Mouse (Mus musculus): Measurements from ENCODE around the gene Zbtb9.
A peak's percentile ranks its signal among the peaks of the same experiment; 100 is the strongest.

The Zbtb9 gene

DNA sequence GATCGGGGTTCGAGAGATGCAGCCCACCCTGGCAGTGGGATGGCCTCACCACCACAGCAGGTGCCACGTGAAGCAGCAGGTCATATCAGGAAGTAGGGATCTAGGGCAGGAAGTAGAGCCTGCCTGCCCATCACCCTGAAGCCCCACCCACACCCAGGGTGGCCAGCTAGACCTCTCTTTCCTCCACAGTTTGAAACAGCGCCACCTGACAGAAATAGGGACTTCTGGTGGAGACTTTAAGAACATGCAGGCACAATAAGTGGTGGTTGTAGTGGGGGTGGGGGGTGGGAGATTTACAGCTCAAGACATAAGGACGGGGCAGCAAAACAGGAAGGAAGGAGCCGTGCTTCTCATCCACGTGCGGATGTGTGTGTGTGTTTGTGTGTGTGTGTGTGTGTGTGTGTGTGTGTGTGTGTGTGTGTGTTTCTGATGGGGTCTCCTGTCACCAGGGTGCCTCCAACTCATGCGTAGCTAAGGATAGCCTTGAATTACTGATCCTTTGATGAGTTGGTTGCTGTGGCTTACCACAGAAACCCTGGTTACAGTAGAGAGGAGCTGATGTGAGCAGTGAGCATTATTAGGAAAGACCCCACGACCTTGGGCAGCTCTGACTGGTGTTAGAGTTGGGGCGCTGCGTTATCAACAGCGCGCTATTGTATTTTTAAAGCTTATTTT is 39.2 kb downstream of the Zbtb9 start:
- peak; percentile 89 for DNase-seq (ENCODE audit: low read depth, low spot score)

DNA sequence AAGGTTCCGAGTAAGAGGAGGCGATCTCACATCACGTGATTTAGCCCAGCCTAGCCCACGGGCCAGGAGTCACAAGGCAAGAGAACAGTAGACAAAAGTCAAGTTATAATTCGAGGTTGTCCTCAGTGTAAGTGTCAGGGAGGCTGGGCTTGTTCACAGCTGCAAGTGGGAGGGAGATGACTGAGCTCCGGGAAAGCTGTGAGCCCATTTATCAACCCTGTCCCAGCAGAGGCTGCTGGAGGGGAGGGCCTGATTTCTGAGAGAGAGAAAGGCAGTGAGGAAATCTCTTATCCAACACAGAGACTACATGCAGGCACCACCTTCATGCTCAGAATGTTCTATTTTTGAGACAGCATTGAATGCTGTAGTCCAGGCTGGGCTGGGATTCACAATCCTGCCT is 39.9 kb downstream of the Zbtb9 start:
- DNase-seq (ENCODE audit: low read depth, low spot score), result no peak

DNA sequence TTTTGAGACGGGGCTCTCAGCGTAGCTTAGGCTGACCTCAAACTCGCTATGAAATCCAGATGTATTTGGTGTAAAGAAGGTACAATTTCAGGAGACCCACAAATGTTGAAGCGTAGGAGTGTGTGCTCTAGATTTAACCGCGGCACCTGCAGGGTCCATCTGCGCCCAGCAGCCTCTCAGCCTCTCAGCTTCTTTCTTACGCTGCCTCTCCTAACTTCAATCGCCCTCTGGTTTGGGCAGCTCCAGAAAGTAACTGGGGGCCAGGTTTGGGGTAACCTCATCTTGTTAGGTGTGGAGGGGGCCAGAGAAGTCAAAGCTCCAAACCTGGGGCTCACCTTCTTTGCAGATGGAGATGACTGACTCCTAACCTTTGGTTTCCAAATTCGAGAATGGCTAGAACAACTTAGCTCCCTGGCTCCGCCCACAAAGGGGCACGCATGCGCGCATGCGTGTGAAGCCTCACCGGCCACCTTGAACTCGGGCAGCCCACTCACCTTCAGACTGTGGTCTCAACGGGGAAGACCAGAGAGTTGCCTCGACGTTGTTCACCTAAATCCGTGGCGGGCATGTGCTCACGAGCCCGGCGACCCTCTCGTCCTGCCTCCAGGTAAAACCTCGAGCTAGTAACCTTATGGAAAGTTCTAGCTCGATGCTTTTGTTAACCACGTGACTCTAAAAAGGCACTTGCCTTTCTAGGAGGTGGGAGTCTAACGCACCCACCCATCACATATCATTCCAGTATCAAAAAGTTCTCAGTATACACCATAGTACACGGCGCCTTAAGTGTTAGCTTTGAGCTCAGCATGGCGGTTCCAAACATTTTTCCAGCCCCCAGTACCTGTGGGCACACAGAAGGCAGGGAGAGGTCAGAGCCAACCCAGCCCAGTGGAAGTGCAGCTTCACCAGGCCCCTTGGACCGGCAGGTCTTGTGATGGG is 44.9 kb downstream of the Zbtb9 start:
- DNase-seq (ENCODE audit: low read depth, low spot score), result peak; percentile 98

DNA sequence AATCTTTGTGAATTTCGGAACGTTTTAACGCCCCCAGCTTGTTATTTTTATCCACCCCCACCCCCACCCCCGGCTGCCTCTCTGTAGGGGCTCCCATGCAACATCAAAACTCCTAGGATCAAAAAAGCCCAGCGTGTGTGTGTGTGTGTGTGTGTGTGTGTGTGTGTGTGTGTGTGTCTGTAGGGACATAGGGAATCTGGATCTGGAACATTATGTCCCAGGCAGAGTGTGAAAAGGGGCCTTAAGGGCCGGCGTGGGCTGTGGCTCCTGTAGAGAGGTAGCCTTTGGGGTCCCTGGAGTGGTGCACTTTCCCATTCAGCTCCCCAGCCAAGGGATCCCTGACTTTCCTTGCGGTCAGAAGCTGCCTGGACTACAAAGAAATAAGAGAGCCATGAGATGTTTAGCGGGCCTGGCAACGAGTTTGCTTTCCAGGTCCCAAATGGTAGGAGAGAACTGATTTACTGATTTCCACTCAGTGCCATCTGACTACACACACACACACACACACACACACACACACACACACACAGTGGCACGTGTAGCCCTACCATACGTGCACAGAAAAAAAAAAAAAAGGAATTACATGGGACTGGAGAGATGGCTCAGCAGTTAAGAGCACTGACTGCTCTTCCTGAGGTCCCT is 45.7 kb downstream of the Zbtb9 start:
- DNase-seq (ENCODE audit: low read depth, low spot score), result no peak

DNA sequence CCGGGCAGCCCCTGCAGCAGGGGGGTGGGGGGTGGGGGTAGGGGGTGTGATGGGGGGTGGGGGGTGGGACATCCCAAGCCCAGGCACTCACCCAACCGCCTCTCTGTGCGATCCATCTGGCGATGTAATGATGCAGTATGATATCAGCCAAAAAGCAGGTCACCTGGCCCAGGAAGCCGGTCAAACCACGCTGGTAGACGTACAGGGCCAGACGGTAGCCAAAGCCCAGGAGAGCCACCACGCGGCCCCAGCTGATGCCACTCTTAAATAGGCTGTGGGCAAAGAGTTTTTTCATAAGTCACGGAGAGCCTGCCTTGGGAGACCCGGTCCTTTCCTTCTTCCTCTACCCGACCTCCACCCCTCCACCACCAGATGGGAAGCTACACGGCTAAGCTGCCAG is 48.1 kb downstream of the Zbtb9 start:
- no peak for DNase-seq (ENCODE audit: low read depth, low spot score)

DNA sequence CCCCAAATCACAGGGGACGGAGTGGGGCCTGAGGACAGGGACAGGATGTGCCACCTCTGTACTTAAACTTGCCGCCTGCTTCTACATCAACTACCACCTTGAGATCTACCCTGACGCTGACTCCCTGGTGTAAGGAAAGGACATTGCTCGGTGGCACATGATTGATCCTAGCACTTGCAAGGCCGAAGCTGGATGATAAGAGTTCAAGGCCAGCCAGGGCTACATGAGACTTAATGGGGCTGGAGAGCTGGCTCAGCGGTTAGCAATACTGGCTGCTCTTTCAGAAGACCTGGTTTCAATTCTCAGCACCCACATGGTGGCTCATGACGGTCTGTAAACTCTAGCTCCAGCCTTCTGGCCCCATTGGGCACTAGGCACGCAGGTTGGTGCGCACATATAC is 48.8 kb downstream of the Zbtb9 start:
- DNase-seq (ENCODE audit: low read depth, low spot score), result no peak

DNA sequence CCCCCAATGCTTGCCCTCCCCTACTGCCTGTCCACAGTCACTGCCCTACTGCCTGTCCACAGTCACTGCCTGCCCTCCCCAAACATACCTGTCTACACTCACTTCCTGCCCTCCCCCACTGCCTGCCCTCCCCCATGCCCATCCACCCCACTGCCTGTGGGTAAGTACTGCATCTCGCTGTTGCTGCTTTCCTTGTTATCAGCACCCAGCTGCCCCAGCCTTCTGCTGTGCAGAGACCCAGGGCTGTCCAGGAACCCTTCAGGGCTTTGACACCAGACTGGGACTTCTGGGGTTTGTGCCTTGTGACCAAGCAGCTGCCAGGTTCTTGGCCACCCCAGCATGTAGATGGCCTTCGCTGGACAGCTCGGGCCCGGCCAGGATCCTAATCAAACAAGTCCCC is 50.4 kb downstream of the Zbtb9 start:
- DNase-seq (ENCODE audit: low read depth, low spot score), result no peak

DNA sequence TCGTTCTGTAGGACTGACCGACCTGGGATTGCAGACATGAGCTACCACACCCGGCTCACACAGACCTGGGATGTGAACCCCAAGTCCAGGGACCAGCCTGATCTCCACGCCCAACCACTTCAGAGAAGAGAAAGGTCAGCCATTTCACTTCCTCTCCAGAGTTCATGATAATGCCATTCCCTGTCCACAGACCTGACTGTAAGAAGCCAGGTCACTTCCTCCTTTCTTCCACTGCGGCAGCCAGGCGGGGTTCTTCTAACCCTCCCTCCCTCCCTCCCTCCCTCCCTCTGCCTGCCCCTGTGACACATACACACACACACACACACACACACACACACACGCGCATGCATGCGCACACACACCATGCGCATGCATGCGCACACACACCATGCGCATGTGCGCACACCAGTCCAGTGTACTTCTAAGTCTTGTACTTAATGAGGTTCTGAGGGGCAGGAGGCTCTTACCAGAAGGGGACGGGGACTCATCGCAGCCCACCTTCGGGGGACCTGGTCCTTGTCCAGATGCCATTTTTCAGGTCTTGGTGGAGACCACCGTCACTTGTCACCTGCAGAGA is 52.4 kb downstream of the Zbtb9 start:
- no peak for DNase-seq (ENCODE audit: low read depth, low spot score)

DNA sequence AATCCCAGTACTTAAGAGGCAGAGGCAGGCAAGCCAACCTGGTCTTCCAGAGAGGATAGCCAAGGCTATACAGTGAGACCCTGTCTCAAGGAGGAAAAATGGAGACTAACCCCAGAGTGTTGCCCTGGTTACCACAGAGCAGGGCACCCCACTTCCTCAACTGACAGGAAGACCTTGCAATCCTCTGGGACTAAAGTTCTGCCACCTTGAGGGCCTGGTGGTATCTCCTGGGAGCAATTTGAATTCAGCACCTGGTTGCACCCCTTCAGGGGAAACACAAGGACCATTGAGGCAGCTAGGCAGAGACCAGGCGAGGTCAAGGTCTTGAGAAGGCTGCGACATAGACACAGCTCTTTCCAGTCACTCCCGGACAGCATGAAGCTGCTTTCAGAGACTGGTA is 53.0 kb downstream of the Zbtb9 start:
- no peak for DNase-seq (ENCODE audit: low read depth, low spot score)

DNA sequence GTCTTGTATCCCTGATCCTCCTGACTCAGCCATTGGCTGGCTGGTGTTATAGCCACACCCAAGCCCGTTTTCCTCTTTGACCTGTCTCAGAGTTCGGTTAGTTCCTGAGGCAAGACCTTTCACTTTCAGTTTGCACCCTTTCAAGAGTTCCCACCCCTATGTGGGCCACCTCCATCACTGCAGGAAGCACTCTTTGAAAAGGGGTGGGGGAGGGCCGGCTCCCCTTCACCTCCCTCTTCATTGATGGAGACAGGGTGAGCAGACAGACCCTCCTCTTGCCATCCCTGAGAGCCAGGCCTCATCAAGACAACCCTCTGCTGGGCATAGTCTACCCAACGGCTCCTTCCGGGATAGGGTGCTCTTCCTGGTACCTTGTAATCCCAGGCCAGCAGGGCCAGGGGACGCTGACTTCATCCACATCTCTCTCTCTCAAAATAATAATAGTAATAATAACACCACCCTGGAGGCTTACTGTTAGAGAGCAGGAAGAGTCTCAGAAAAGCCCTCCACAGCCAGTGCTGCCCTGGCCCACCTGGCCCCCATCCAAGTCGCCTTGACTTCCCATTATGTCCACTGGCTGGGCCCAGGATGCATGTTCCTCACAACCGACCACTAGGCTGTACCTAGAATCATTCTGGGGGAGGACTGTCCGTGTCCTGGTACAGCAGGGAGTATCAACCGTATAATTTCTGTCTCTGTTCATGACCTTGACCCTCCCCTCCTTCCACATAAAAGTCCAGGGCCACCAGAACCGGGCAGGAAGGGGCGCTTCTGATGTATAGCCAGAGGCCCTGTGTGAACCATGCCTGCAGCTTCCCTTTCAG is 54.7 kb downstream of the Zbtb9 start:
- peak; percentile 67 for DNase-seq (ENCODE audit: low read depth, low spot score)

DNA sequence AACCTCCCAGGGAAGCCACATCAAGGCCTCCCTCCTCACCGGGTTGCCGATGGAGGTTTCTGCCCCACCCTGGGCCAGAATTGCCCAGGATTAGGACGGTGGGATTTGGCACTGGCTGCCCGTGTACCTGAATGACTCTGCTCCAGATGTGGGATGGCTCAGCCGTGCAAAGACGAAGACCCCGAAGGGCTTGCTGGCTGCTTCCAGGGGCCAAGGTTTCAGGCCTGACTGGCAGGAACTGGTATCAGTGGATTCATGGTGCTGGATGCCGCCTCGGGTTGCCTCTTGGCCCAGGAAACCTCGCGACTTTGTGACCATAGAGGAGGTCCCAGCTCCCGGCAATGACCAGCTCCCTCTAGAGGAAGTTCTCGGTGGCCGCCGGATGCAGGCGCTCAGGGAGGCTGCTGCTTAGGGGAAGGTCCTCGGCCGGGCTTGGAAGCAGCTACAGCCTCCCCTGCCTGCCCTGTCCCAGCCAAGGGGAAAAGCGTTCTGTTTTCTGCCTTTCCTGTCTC is 55.4 kb downstream of the Zbtb9 start:
- DNase-seq (ENCODE audit: low read depth, low spot score), result peak; percentile 96

DNA sequence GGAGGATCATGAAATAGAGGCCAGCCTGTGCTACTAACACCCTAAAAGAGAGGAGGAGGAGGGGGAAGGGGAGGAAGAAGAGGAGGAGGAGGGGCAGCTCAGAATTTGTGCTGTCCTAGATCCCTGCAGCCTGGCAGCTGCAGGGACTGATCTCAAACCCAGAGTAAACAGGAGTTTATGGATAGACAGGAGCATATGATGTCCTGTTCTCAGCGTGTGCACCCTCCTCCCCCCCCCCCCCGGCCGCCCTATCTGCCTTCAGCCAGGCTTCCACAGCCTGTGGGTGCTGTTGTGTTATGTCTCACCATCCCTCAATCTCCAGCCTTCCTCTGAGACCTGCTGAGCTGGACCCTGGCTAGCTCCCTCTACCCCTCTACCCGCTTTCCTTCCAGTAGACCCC is 55.9 kb downstream of the Zbtb9 start, which contains the start of gene Bak1:
Gene Bak1, minus strand, starts transcription at position 101 of the 400 bp plus-strand sequence.
- no peak for DNase-seq (ENCODE audit: low read depth, low spot score)

DNA sequence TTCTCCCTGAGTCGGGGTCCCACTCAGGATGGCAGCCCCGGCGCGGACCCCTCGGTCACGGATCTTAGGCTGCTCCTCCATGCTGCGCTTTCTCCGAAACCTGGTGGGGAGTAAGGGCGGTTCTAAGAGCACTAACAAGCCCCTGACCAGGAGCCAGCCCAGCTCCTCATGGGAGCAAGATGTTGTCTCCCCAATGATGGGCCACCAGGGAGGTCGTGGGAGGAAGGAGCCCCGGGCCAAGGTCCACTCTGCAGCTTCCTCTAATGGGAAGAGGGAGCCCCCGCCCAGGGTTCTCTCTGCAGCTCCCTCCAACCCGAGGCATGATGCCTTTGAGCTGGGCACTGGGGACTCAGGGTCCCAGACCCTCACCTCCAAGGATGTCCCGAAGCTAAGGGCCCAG is 56.5 kb downstream of the Zbtb9 start:
- DNase-seq (ENCODE audit: low read depth, low spot score), result no peak

DNA sequence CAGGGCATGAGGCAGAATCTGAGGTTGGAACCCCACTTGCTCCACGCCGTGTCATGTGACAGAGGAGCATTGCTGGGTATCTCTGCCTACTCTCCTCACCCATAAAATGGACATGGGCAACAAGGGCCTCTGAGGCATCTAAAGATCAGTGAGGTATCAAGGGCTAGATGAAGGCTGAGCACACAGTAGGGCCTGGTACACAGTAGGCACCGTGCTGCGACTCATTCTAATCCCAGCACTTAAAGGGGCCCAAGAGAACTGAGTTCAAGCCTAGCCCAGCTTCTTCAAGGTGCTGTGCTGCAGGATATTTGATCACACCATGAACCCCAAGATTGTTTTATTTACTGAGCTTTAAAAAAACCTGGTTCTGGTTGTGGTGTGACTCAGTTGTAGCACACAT is 57.9 kb downstream of the Zbtb9 start:
- no peak for DNase-seq (ENCODE audit: low read depth, low spot score)

DNA sequence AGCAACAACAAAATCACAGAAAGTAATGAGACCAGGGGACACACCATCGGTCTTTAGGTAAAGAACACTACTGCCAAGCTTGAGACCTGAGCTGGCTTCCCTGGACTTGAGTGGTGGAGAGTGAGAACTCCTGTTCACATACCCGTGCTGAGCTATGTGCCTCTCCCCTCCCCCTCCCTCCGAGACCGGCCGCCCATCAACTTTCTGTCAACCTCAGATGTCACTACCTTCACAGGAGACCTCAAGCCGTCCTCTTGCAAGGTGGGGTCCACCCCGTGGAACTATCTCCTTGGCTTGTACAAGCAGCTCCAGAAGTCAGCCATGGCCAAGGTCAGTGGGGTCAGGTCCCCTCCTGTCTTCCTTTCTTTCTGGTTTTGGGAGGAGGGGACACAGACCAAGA is 59.4 kb downstream of the Zbtb9 start:
- peak; percentile 64 for DNase-seq (ENCODE audit: low read depth, low spot score)

DNA sequence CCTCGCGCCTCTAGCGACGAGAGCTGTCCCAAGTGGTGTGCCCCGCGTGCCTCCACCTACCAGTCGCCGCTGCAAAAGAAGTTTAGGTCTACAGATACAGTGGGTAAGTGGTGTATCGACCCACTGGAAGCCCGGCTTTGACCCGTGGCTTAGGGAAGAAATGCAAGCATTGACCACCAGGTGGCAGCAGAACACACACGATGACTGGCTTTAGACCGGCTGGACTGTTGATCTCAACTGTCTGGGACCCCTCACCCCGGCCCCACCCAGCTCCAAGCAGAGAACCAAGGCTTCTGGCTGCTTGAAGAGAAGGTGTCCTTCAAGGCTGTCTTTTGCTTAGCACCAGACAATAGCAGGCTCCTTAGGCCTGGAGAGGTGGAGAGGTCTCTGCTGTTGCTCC is 59.9 kb downstream of the Zbtb9 start:
- DNase-seq (ENCODE audit: low read depth, low spot score), result peak; percentile 96

DNA sequence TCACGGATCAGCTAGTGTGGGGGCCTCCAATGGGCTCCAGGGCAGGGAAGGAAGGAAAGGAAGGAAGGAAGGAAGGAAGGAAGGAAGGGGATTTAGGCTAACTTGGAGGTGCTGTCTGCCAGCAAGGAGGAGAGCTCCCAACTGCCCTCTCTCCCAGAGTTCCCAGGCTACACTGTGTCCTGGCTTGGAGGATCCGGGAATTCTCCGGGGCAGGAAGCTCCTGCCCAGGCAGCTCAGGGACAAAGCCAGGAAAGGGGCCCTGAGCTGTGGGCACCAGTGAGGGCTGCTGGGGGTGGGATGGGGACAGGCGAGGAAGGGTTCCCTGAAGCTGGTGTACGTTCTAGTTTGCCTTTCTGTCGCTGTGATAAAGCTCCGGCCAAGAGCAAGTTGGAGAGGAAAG is 63.5 kb downstream of the Zbtb9 start:
- DNase-seq (ENCODE audit: low read depth, low spot score), result no peak

DNA sequence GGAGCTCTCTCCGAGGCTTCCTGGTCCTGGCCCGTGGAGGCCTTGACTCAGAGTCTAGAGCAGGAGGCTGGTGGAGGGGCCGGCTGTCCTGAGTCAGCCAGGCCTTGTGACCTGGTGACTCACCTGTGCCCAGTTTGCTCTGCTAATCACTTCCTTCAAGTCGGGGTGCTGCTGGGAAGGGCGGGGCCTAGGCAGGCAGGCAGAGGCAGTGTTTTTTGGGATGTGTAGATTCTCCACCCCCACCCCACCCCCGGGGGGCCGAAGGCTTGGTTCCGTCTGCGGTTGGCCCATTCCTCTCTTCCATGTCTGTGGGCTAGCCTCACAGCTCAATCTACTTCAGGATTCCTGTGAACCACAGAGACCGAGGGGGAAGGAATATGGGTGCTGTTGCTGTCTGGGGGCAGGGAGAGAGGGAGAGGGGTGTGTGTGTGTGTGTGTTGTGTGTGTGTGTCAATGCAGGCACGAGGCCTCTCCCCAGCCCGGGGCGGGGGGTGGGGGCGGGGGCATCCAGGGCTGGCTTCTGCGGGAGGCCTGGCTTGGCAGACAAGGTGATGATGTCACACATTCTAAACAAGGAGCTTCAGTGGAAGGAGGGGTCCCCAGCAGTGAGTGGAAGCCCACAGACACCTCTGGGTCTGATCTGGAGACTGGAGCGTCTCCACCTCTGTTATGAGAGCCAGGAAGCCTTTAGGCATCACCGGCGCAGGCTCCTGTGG is 65.5 kb downstream of the Zbtb9 start:
- peak; percentile 68 for DNase-seq (ENCODE audit: low read depth, low spot score)

DNA sequence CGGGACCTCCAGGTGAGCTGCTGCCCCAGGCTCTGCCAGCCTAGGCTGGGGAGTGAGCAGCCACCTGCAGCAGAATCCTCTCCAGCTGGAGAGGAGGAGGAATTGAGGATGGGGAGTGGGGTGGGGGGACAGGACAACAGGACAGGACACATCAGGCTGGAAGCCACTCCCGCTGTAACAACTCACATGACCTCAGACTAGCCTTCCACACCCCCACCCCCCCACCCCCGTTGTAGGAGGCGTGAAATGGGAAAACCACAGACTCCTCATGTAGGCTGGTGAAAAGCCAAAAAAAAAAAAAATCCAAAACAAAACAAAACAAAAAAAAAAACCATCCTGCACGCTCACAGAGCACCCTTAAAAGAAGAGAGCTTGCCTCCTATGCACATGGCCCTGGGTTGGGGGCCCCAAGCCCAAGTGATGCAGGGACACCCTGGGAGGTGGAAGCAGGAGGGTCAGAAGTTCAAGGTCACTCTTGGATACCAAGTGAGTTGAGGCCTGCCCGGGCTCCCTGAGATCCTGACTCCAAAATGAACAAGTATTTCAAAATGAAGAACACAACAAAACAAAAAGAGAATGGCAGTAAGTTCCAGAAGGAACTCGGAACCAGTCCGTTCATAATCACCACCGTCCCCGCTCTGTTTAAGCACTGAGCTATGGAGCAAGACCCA is 66.6 kb downstream of the Zbtb9 start:
- DNase-seq (ENCODE audit: low read depth, low spot score), result peak; percentile 73
